Comparison of ENCODE assay signal across 18 mouse cellular contexts in the genomic region with DNA sequence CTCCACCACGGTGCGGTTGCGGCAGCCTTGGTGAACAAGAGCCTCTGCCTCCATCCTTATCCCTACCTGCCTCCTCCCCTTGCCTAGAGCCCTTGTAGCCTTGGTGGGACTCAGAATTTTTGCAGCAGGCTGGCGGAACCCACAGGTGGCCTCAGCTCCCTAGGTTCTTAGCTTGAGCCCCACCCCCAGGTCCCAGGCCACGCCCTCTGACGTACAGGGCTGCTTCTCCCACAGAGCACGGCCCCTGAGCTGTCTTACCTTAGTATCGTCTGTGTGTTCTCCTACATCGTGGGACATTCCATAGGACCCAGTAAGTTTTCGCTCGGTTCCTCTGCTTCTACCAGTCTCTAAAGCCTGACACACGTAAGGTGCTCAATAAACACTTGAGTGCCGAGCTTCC. TPM values are rescaled to one million over a fixed set of nuclear protein-coding genes. Genes with fewer than 3 reads are reported as not detected.
DNase-seq lines count a peak whose midpoint lies in the region; ATAC-seq and TF ChIP-seq lines count a peak whose summit lies in the region.
"Had no signal": no experiment of that assay in that cellular context is flagged by ENCODE, and none has a peak within 500 bp of the region (broad histone marks: within the 10 kb centered on the region; RNA-seq: fewer than 3 reads in every experiment).

No protein-coding gene starts in this region.

- DNase-seq in heart, postnatal 10 days = no peak
- DNase-seq in CH12.LX (ENCODE audit: extremely low read depth) = peak; percentile 22
- DNase-seq in ovary, postnatal 14 days (ENCODE audit: low spot score) = no peak
- DNase-seq in right cerebral cortex, postnatal 36 days (ENCODE audit: low spot score in 2 of 2) = no peak
- DNase-seq in frontal cortex, postnatal 14 days (ENCODE audit: low spot score in 2 of 2) = no peak
- DNase-seq: adrenal gland, postnatal 36 days; cerebellum, postnatal 25 days; right cerebral cortex, postnatal 14 days; thymus, adult 2 months had no signal

- no peaks in the 10 kb centered on the region for H3K79me2 ChIP-seq in CH12.LX (replicated peaks; ENCODE audit: control insufficient read depth, extremely low read depth, insufficient read depth, poor library complexity, severe bottlenecking)

- TF ChIP-seq POLR2A in CH12.LX (IDR thresholded peaks at IDR 0.05; ENCODE audit: low read depth, low read length) = no peak

- no peak overlapping the region for H3K27ac ChIP-seq in heart, embryonic 11.5 days (ENCODE audit: low read depth, low read length)
- H3K27ac ChIP-seq in CH12.LX (ENCODE audit: insufficient read depth, low read depth) = no peak overlapping the region
- H3K27ac ChIP-seq in intestine, embryonic 16.5 days (ENCODE audit: low read length) = no peak overlapping the region
- no peak overlapping the region for H3K27ac ChIP-seq in lung, embryonic 16.5 days (ENCODE audit: low read length)
- H3K27ac ChIP-seq: forebrain, embryonic 13.5 days; hindbrain, embryonic 14.5 days; macrophage had no signal

- TF ChIP-seq EP300 in CH12.LX (IDR thresholded peaks at IDR 0.05; ENCODE audit: low read length) = no peak

- no peak for TF ChIP-seq CTCF in CH12.LX (conservative IDR thresholded peaks at IDR 0.05 in 1 of 2, IDR thresholded peaks at IDR 0.05 in 1 of 2; ENCODE audit: low read depth in 2 of 2, low read length in 2 of 2)

- intact Hi-C loops in heart, postnatal 10 days (cut with DNase I) = no loop called here

- in situ Hi-C loops in CH12.LX (cut with MboI; ENCODE audit: low pct_ligation_motif_present, low pct_unique_long_range_greater_than_20kb, low sequenced_read_pairs) = no loop called here

- H3K4me1 ChIP-seq in heart, embryonic 11.5 days (ENCODE audit: control insufficient read depth, insufficient read depth, low read length) = no peaks in the 10 kb centered on the region
- H3K4me1 ChIP-seq in CH12.LX (ENCODE audit: control insufficient read depth in 1 of 2, insufficient read depth in 2 of 2) = peaks cover 5 to 6% of the 10 kb centered on the region in 2 experiments; a peak in 3 of 4 replicates
- no peaks in the 10 kb centered on the region; the same call in 1 of the 2 replicates for H3K4me1 ChIP-seq in intestine, embryonic 16.5 days (ENCODE audit: control insufficient read depth, insufficient read depth, low read length)
- no peaks in the 10 kb centered on the region for H3K4me1 ChIP-seq in lung, embryonic 16.5 days (replicated peaks; ENCODE audit: control insufficient read depth, insufficient read depth, low read length)
- H3K4me1 ChIP-seq: forebrain, embryonic 13.5 days had no signal

- peaks cover 6% of the 10 kb centered on the region; the same call in 1 of the 2 replicates for H3K27me3 ChIP-seq in heart, embryonic 11.5 days (ENCODE audit: control insufficient read depth, insufficient read depth, low read length)
- H3K27me3 ChIP-seq in CH12.LX (replicated peaks) = peaks cover 2% of the 10 kb centered on the region
- H3K27me3 ChIP-seq in intestine, embryonic 16.5 days (replicated peaks; ENCODE audit: control insufficient read depth, insufficient read depth, low read length) = no peaks in the 10 kb centered on the region
- no peaks in the 10 kb centered on the region for H3K27me3 ChIP-seq in lung, embryonic 16.5 days (ENCODE audit: control insufficient read depth, insufficient read depth, low read depth, low read length)
- H3K27me3 ChIP-seq: forebrain, embryonic 13.5 days had no signal

- H3K4me2 ChIP-seq in heart, embryonic 11.5 days = 0 out of 2 replicates have a peak overlapping the region, but pooled peaks have one; percentile 11
- no peak overlapping the region for H3K4me2 ChIP-seq in CH12.LX (ENCODE audit: insufficient read depth, low read depth, poor library complexity, severe bottlenecking)
- H3K4me2 ChIP-seq in intestine, embryonic 16.5 days (ENCODE audit: low read depth, low read length) = peak overlapping the region; percentile 26
- peak overlapping the region; percentile 29 for H3K4me2 ChIP-seq in lung, embryonic 16.5 days (ENCODE audit: low read depth, low read length)
- H3K4me2 ChIP-seq: forebrain, embryonic 13.5 days; hindbrain, embryonic 14.5 days had no signal

- no peak for ATAC-seq in heart, embryonic 11.5 days (replicated peaks; ENCODE audit: insufficient number of reproducible peaks, low FRiP score, low TSS enrichment)
- peak; percentile 79 for ATAC-seq in intestine, embryonic 16.5 days
- ATAC-seq in lung, embryonic 16.5 days (ENCODE audit: low read depth) = peak; percentile 54; the same call in 1 of the 2 replicates
- ATAC-seq: forebrain, embryonic 13.5 days; Patski had no signal

- WGBS in heart, embryonic 11.5 days (ENCODE audit: insufficient replicate concordance) = 31% methylated on average over 13 of the region's 13 CpGs
- 30% methylated on average over 13 of the region's 13 CpGs for WGBS in intestine, embryonic 16.5 days
- 24% methylated on average over 13 of the region's 13 CpGs for WGBS in lung, embryonic 16.5 days

- no peak overlapping the region for H3K9ac ChIP-seq in heart, embryonic 11.5 days (ENCODE audit: low read depth, low read length)
- H3K9ac ChIP-seq in CH12.LX (ENCODE audit: insufficient read depth, low read depth) = no peak overlapping the region
- no peak overlapping the region for H3K9ac ChIP-seq in intestine, embryonic 16.5 days (ENCODE audit: low read depth, low read length)
- H3K9ac ChIP-seq in lung, embryonic 16.5 days (ENCODE audit: low read length) = no peak overlapping the region
- H3K9ac ChIP-seq: forebrain, embryonic 13.5 days; hindbrain, embryonic 14.5 days had no signal

- no peak for TF ChIP-seq RAD21 in CH12.LX (IDR thresholded peaks at IDR 0.05; ENCODE audit: low read depth, low read length)

- H3K36me3 ChIP-seq in heart, embryonic 11.5 days (ENCODE audit: control insufficient read depth, insufficient read depth, low read length) = no peaks in the 10 kb centered on the region
- no peaks in the 10 kb centered on the region for H3K36me3 ChIP-seq in CH12.LX (replicated peaks in 1 of 2; ENCODE audit: control insufficient read depth in 1 of 2, insufficient read depth in 1 of 2, low read length in 1 of 2)
- no peaks in the 10 kb centered on the region for H3K36me3 ChIP-seq in intestine, embryonic 16.5 days (ENCODE audit: control insufficient read depth, insufficient read depth, low read length)
- H3K36me3 ChIP-seq in lung, embryonic 16.5 days (ENCODE audit: control insufficient read depth, insufficient read depth, low read length) = no peaks in the 10 kb centered on the region

- dilution Hi-C loops in CH12.LX (cut with MboI; ENCODE audit: extremely low pct_ligation_motif_present, extremely low pct_unique_long_range_greater_than_20kb, low sequenced_read_pairs) = no loop called here

- H3K4me3 ChIP-seq in heart, embryonic 11.5 days (ENCODE audit: low read depth, low read length) = no peak overlapping the region
- H3K4me3 ChIP-seq in CH12.LX (replicated peaks in 1 of 3; ENCODE audit: low read depth in 2 of 3, low read length in 2 of 3, poor library complexity in 1 of 3) = no peak overlapping the region
- H3K4me3 ChIP-seq in intestine, embryonic 16.5 days (ENCODE audit: low read length) = no peak overlapping the region
- peak overlapping the region; percentile 5 for H3K4me3 ChIP-seq in lung, embryonic 16.5 days (ENCODE audit: low read length)
- H3K4me3 ChIP-seq: forebrain, embryonic 13.5 days had no signal

- peaks cover 2% of the 10 kb centered on the region; the same call in 1 of the 2 replicates for H3K9me3 ChIP-seq in heart, embryonic 11.5 days (replicated peaks; ENCODE audit: control insufficient read depth, low read length)
- H3K9me3 ChIP-seq in CH12.LX (replicated peaks; ENCODE audit: low read length) = peaks cover 12% of the 10 kb centered on the region
- no peaks in the 10 kb centered on the region; the same call in 1 of the 2 replicates for H3K9me3 ChIP-seq in intestine, embryonic 16.5 days (ENCODE audit: control insufficient read depth, low read length)
- H3K9me3 ChIP-seq in lung, embryonic 16.5 days (ENCODE audit: control insufficient read depth, low read length) = no peaks in the 10 kb centered on the region

TF ChIP-seq in CH12.LX, 34 proteins besides CTCF, POLR2A, EP300 and RAD21 (continues in another document):
- TF ChIP-seq CHD1 (IDR thresholded peaks at IDR 0.05; ENCODE audit: low read depth, low read length) (no peak), HCFC1 (IDR thresholded peaks at IDR 0.05; ENCODE audit: low read depth, low read length) (no peak), UBTF (IDR thresholded peaks at IDR 0.05; ENCODE audit: low read depth, low read length) (no peak), ZKSCAN1 (IDR thresholded peaks at IDR 0.05; ENCODE audit: borderline replicate concordance, low read depth, low read length) (no peak), RCOR1 (conservative IDR thresholded peaks at IDR 0.05; ENCODE audit: low read depth, low read length) (no peak), ZC3H11A (IDR thresholded peaks at IDR 0.05; ENCODE audit: low read depth, low read length) (no peak), ELF1 (IDR thresholded peaks at IDR 0.05; ENCODE audit: low read depth, low read length) (no peak), BHLHE40 (IDR thresholded peaks at IDR 0.05; ENCODE audit: low read depth, low read length) (no peak)

RNA-seq across cellular contexts. Expression of a gene that starts 16.1 kb away (rescaled TPM):
- not detected in 2 replicates for polyA plus RNA-seq in heart, embryonic 11.5 days (2014; fragmentation: Nextera tagmentation; extraction: Ambion mirVana)
- total RNA-seq in heart, postnatal 10 days (2021) = not detected
- total RNA-seq in CH12.LX (2012; rRNA removed) (0.13 TPM in 1 of 2 replicates, not detected in the other), CH12.LX (2014; rRNA removed) (not detected in 2 replicates)
- polyA plus RNA-seq in CH12.LX (2012; ENCODE audit: insufficient read length, low read depth) = 0.14 TPM in 1 of 2 replicates, not detected in the other
- 1.1 and 1.6 TPM in 2 replicates for polyA plus RNA-seq in intestine, embryonic 16.5 days (2015; fragmentation: Nextera tagmentation; extraction: Ambion mirVana)
- polyA plus RNA-seq in lung, embryonic 16.5 days (2015; fragmentation: Nextera tagmentation; extraction: Ambion mirVana) = not detected in 2 replicates
- total RNA-seq: adrenal gland, postnatal 36 days; layer of hippocampus, adult 8-10 months had no signal
- polyA plus RNA-seq: forebrain, embryonic 13.5 days; gonadal fat pad, adult 2 months; hindbrain, embryonic 14.5 days; macrophage; Patski had no signal

RNA-seq across cellular contexts. Expression of a gene that starts 36.3 kb away (rescaled TPM):
- 0.32 TPM in 1 of 2 replicates, not detected in the other for polyA plus RNA-seq in heart, embryonic 11.5 days (2014; fragmentation: Nextera tagmentation; extraction: Ambion mirVana)
- total RNA-seq in heart, postnatal 10 days (2021) = not detected
- total RNA-seq in CH12.LX (2012; rRNA removed) (not detected in 2 replicates), CH12.LX (2014; rRNA removed) (not detected in 2 replicates)
- not detected in 2 replicates for polyA plus RNA-seq in CH12.LX (2012; ENCODE audit: insufficient read length, low read depth)
- not detected in 2 replicates for polyA plus RNA-seq in intestine, embryonic 16.5 days (2015; fragmentation: Nextera tagmentation; extraction: Ambion mirVana)
- not detected in 2 replicates for polyA plus RNA-seq in lung, embryonic 16.5 days (2015; fragmentation: Nextera tagmentation; extraction: Ambion mirVana)
- polyA plus RNA-seq: forebrain, embryonic 13.5 days; hindbrain, embryonic 14.5 days; Patski had no signal

RNA-seq across cellular contexts. Expression of a gene that starts 45.8 kb away (rescaled TPM):
- polyA plus RNA-seq in heart, embryonic 11.5 days (2014; fragmentation: Nextera tagmentation; extraction: Ambion mirVana) = 0.79 and 1.3 TPM in 2 replicates
- total RNA-seq in heart, postnatal 10 days (2021) = under 1 TPM in 1 of 2 experiments, not detected in 1; 0.25 TPM
- total RNA-seq in CH12.LX (2012; rRNA removed) (0.38 and 1.4 TPM in 2 replicates), CH12.LX (2014; rRNA removed) (0.70 and 0.81 TPM in 2 replicates)
- 1.1 and 1.5 TPM in 2 replicates for polyA plus RNA-seq in CH12.LX (2012; ENCODE audit: insufficient read length, low read depth)
- 2.4 and 3.4 TPM in 2 replicates for polyA plus RNA-seq in intestine, embryonic 16.5 days (2015; fragmentation: Nextera tagmentation; extraction: Ambion mirVana)
- polyA plus RNA-seq in lung, embryonic 16.5 days (2015; fragmentation: Nextera tagmentation; extraction: Ambion mirVana) = 0.26 and 0.50 TPM in 2 replicates
- polyA plus RNA-seq: Patski had no signal
